Mouse (Mus musculus): Measurements from ENCODE around the gene Ifih1.

The Ifih1 gene

GRCm38 (mm10) chr2:62549131-62549530 is 96.9 kb downstream of the Ifih1 start:
- no peak for DNase-seq (ENCODE audit: low read depth, low spot score)
- Histone ChIP-seq H3K27me3 (ENCODE audit: control insufficient read depth, insufficient read depth, low read length, poor library complexity, severe bottlenecking) (no peaks in the 10 kb centered on the region), H3K36me3 (ENCODE audit: control insufficient read depth, insufficient read depth, low read length, poor library complexity, severe bottlenecking) (no peaks in the 10 kb centered on the region)

- Histone ChIP-seq H3K27me3 (ENCODE audit: control insufficient read depth, insufficient read depth, low read length, poor library complexity, severe bottlenecking) (no peaks in the 10 kb centered on the region), H3K36me3 (ENCODE audit: control insufficient read depth, insufficient read depth, low read length, poor library complexity, severe bottlenecking) (no peaks in the 10 kb centered on the region)
- no peak for DNase-seq (ENCODE audit: low read depth, low spot score)
Observed at GRCm38 (mm10) chr2:62548104-62548503, 98.0 kb downstream of the Ifih1 start.
